Mouse (Mus musculus): ENCODE measurements around the gene Tiam1. TPM values are rescaled to one million over a fixed set of nuclear protein-coding genes. Genes with fewer than 3 reads are reported as not detected.

The Tiam1 gene
- total and polyA plus RNA-seq, 3 experiments = 1.8 to 5.3 (median 2.9) TPM

DNA sequence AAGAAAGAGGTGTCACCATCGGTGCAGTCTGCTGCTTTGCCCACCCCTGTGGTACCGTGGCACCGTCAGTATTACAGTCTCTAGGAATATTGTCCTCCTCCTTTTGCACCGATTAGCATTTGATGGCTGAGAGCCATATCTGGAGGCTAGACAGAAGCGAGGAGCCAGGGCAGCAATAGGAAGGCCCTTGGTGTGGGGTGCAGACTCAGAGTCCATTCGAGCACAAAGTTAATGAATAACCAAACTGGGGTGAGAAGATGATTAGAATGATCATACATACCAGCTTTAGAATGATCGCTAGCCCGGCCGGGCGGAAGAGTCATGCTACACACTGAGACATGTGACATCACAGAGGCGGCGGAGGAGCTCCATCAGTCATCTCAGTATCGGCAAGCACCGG lies 180.7 kb downstream of the Tiam1 start:
- no peaks in the 10 kb centered on the region for H3K36me3 ChIP-seq (replicated peaks)
- ATAC-seq (ENCODE audit: extremely low read depth, insufficient number of reproducible peaks, low FRiP score, poor library complexity, severe bottlenecking) = no peak

DNA sequence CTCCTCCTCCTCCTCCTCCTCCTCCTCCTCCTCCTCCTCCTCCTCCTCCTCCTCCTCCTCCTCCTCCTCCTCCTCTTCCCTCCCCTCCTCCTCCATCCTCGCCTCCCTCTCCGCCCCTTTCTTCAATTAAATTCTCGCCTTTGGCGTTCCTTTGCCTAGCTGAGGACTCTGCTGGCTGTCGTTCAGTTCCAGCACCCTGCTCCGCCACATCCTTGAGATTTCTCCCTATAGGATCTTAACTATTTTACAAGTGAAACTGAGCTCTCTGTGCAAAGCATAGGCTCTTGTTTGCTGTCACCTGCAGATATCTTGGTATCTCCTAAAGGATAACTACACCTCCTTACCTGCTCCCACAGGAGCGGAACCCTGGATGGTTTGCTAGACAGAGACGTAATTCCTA lies 182.7 kb downstream of the Tiam1 start:
- peaks cover 42% of the 10 kb centered on the region for H3K9me3 ChIP-seq (replicated peaks)
- DNase-seq (ENCODE audit: low spot score) (no peak), ATAC-seq (ENCODE audit: extremely low read depth, insufficient number of reproducible peaks, low FRiP score, poor library complexity, severe bottlenecking) (no peak)
- H3K36me3 ChIP-seq (replicated peaks) = no peaks in the 10 kb centered on the region
- no peaks in the 10 kb centered on the region; the same call in 1 of the 2 replicates for H3K27me3 ChIP-seq (ENCODE audit: insufficient read depth, low read length)
- TF ChIP-seq CTCF (IDR thresholded peaks at IDR 0.05; ENCODE audit: low read depth, low read length) (no peak), GATA2 (IDR thresholded peaks at IDR 0.05; ENCODE audit: borderline replicate concordance, low read depth, low read length) (no peak), TAL1 (conservative IDR thresholded peaks at IDR 0.05; ENCODE audit: low read depth, low read length) (no peak), POLR2AphosphoS5 (IDR thresholded peaks at IDR 0.05; ENCODE audit: insufficient replicate concordance, low read depth, low read length) (no peak), GATA1 (IDR thresholded peaks at IDR 0.05; ENCODE audit: borderline replicate concordance, low read length) (no peak)
- H3K4me3 ChIP-seq (ENCODE audit: low read depth, low read length) = no peak overlapping the region
- no peaks in the 10 kb centered on the region for H3K4me1 ChIP-seq (ENCODE audit: insufficient read depth, low read depth, low read length)

More for the DNA sequence above, 180.7 kb downstream of the Tiam1 start:
- Histone ChIP-seq H3K27me3 (ENCODE audit: insufficient read depth, low read length) (no peaks in the 10 kb centered on the region; the same call in 1 of the 2 replicates), H3K4me1 (ENCODE audit: insufficient read depth, low read depth, low read length) (no peaks in the 10 kb centered on the region), H3K4me3 (ENCODE audit: low read depth, low read length) (no peak overlapping the region), H3K9me3 (replicated peaks) (peaks cover 40% of the 10 kb centered on the region)
- no peak for TF ChIP-seq GATA1 (IDR thresholded peaks at IDR 0.05; ENCODE audit: borderline replicate concordance, low read length)
- no peak for TF ChIP-seq CTCF (IDR thresholded peaks at IDR 0.05; ENCODE audit: low read depth, low read length)
- no peak for TF ChIP-seq GATA2 (IDR thresholded peaks at IDR 0.05; ENCODE audit: borderline replicate concordance, low read depth, low read length)
- TF ChIP-seq TAL1 (conservative IDR thresholded peaks at IDR 0.05; ENCODE audit: low read depth, low read length) = no peak
- no peak for TF ChIP-seq POLR2AphosphoS5 (IDR thresholded peaks at IDR 0.05; ENCODE audit: insufficient replicate concordance, low read depth, low read length)
- no peak for DNase-seq (ENCODE audit: low spot score)

DNA sequence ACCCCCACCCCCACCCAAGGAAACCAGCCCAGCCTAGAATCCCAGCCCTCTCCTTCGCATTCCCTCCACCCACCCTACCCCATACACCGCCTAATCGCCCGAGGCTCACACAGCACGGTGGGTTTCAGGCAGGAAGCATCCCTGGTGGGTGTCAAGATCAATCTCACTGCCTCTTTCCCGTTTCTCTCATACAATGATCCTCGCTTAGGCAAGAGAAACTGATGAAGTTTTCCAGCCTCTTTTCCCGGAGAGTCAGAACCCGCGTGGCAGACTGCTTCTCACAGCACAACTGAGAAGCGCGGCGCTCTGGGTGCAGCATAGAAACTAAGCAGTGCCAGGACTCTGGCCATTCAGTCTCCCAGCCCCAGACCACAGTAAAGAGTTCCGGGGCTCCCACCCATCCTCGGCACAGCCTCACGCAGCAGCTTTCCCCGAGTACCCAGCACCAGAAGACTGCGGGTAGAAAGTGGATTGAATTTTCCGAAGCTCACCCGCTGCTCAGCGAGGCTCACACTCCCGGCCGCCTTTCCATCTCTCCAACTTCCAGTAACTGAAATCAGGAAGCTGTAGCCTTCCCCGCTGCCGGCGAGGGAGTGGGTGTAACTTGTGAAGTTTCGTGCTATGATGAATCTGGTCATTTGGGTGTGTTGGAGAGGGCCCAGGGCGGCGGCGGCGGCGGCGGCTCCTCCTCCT lies 183.2 kb downstream of the Tiam1 start:
- DNase-seq (ENCODE audit: low spot score) (no peak), ATAC-seq (ENCODE audit: extremely low read depth, insufficient number of reproducible peaks, low FRiP score, poor library complexity, severe bottlenecking) (no peak)
- no peak for TF ChIP-seq GATA1 (IDR thresholded peaks at IDR 0.05; ENCODE audit: borderline replicate concordance, low read length)
- TF ChIP-seq CTCF (IDR thresholded peaks at IDR 0.05; ENCODE audit: low read depth, low read length) = no peak
- TF ChIP-seq GATA2 (IDR thresholded peaks at IDR 0.05; ENCODE audit: borderline replicate concordance, low read depth, low read length) = no peak
- no peak for TF ChIP-seq POLR2AphosphoS5 (IDR thresholded peaks at IDR 0.05; ENCODE audit: insufficient replicate concordance, low read depth, low read length)
- no peak for TF ChIP-seq TAL1 (conservative IDR thresholded peaks at IDR 0.05; ENCODE audit: low read depth, low read length)
- no peaks in the 10 kb centered on the region for H3K4me1 ChIP-seq (ENCODE audit: insufficient read depth, low read depth, low read length)
- H3K4me3 ChIP-seq (ENCODE audit: low read depth, low read length) = no peak overlapping the region
- no peaks in the 10 kb centered on the region; the same call in 1 of the 2 replicates for H3K27me3 ChIP-seq (ENCODE audit: insufficient read depth, low read length)
- H3K9me3 ChIP-seq (replicated peaks) = peaks cover 42% of the 10 kb centered on the region
- H3K36me3 ChIP-seq (replicated peaks) = no peaks in the 10 kb centered on the region

DNA sequence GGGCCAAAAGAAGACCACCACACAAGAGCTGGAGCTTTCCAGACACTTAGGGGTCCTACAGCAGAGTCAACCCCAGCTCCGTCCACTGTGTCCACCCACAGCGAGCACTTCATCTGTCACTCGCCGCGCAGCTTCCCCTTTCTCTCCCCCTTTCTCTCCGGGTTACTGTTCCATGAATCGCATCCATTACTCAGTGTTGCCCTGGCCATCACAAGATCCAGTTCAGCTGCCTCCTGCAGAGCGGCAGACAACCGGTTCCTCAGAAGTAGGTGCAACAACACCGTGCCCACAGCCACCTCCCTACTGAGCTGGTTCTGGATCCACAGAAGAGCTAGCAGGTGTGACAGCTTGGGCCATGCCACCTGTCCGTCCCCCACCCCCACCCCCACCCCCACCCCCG lies 184.6 kb downstream of the Tiam1 start:
- ATAC-seq (ENCODE audit: extremely low read depth, insufficient number of reproducible peaks, low FRiP score, poor library complexity, severe bottlenecking) = no peak
- Histone ChIP-seq H3K4me3 (ENCODE audit: low read depth, low read length) (no peak overlapping the region), H3K4me1 (ENCODE audit: insufficient read depth, low read depth, low read length) (no peaks in the 10 kb centered on the region)

DNA sequence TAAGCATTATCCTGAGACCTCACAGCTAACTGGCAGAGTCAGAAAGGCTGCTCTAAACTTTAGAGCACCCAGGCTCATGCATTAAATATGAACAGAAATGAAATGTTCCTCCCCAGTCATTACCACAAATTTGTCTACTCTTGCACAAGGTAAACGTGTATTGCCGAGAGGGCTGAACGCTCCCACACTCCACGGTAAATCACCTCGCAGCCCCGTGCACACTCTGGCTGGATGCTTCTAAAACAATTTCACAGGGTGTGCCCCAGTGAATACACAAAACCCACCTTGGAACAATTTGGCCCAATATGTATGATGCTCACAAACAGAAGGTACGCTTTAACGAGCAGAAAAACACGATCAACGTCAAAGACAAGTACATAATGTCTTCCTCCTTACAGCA lies 185.5 kb downstream of the Tiam1 start:
- Histone ChIP-seq H3K36me3 (replicated peaks) (no peaks in the 10 kb centered on the region), H3K9me3 (replicated peaks) (peaks cover 44% of the 10 kb centered on the region), H3K27me3 (ENCODE audit: insufficient read depth, low read length) (no peaks in the 10 kb centered on the region; the same call in 1 of the 2 replicates), H3K4me3 (ENCODE audit: low read depth, low read length) (no peak overlapping the region), H3K4me1 (ENCODE audit: insufficient read depth, low read depth, low read length) (no peaks in the 10 kb centered on the region)
- TF ChIP-seq POLR2AphosphoS5 (IDR thresholded peaks at IDR 0.05; ENCODE audit: insufficient replicate concordance, low read depth, low read length) = no peak
- TF ChIP-seq CTCF (IDR thresholded peaks at IDR 0.05; ENCODE audit: low read depth, low read length) = no peak
- no peak for TF ChIP-seq TAL1 (conservative IDR thresholded peaks at IDR 0.05; ENCODE audit: low read depth, low read length)
- no peak for TF ChIP-seq GATA1 (IDR thresholded peaks at IDR 0.05; ENCODE audit: borderline replicate concordance, low read length)
- no peak for TF ChIP-seq GATA2 (IDR thresholded peaks at IDR 0.05; ENCODE audit: borderline replicate concordance, low read depth, low read length)
- no peak for ATAC-seq (ENCODE audit: extremely low read depth, insufficient number of reproducible peaks, low FRiP score, poor library complexity, severe bottlenecking)
- no peak for DNase-seq (ENCODE audit: low spot score)

More for the DNA sequence above, 184.6 kb downstream of the Tiam1 start:
- H3K9me3 ChIP-seq (replicated peaks) = peaks cover 42% of the 10 kb centered on the region
- H3K27me3 ChIP-seq (ENCODE audit: insufficient read depth, low read length) = no peaks in the 10 kb centered on the region; the same call in 1 of the 2 replicates
- H3K36me3 ChIP-seq (replicated peaks) = no peaks in the 10 kb centered on the region
- DNase-seq (ENCODE audit: low spot score) = no peak
- no peak for TF ChIP-seq POLR2AphosphoS5 (IDR thresholded peaks at IDR 0.05; ENCODE audit: insufficient replicate concordance, low read depth, low read length)
- TF ChIP-seq TAL1 (conservative IDR thresholded peaks at IDR 0.05; ENCODE audit: low read depth, low read length) = no peak
- TF ChIP-seq GATA2 (IDR thresholded peaks at IDR 0.05; ENCODE audit: borderline replicate concordance, low read depth, low read length) = no peak
- no peak for TF ChIP-seq CTCF (IDR thresholded peaks at IDR 0.05; ENCODE audit: low read depth, low read length)
- TF ChIP-seq GATA1 (IDR thresholded peaks at IDR 0.05; ENCODE audit: borderline replicate concordance, low read length) = no peak

GRCm38 (mm10) chr16:89954525-89954924 lies 189.0 kb downstream of the Tiam1 start:
- Histone ChIP-seq H3K9me3 (replicated peaks) (peaks cover 41% of the 10 kb centered on the region), H3K27me3 (ENCODE audit: insufficient read depth, low read length) (no peaks in the 10 kb centered on the region), H3K36me3 (replicated peaks) (no peaks in the 10 kb centered on the region), H3K4me1 (ENCODE audit: insufficient read depth, low read depth, low read length) (no peaks in the 10 kb centered on the region), H3K4me3 (ENCODE audit: low read depth, low read length) (no peak overlapping the region)
- TF ChIP-seq GATA2 (IDR thresholded peaks at IDR 0.05; ENCODE audit: borderline replicate concordance, low read depth, low read length) (no peak), TAL1 (conservative IDR thresholded peaks at IDR 0.05; ENCODE audit: low read depth, low read length) (no peak), GATA1 (IDR thresholded peaks at IDR 0.05; ENCODE audit: borderline replicate concordance, low read length) (no peak), POLR2AphosphoS5 (IDR thresholded peaks at IDR 0.05; ENCODE audit: insufficient replicate concordance, low read depth, low read length) (no peak), CTCF (IDR thresholded peaks at IDR 0.05; ENCODE audit: low read depth, low read length) (no peak)
- no peak for ATAC-seq (ENCODE audit: extremely low read depth, insufficient number of reproducible peaks, low FRiP score, poor library complexity, severe bottlenecking)
- DNase-seq (ENCODE audit: low spot score) = no peak
